Mouse (Mus musculus) mouse embryonic stem cell (cell line): ENCODE results near the gene Olfr600.
"Not testable (repeated sequence)": the region's sequence is repeated elsewhere in the genome, so short reads cannot be mapped to it uniquely, and the experiment has no call there.

Experiments
- in situ Hi-C, 2 experiments: fragments of 300-500 bp; cut with MboI; formaldehyde crosslinking; loops; 1 replicate in 1 of 2; 3 replicates in 1 of 2; pipeline ENCODE4 v1.14.3; 2019 to 2020; ENCODE audit warnings: low sequenced_read_pairs in 2 of 2, low pct_unique_long_range_greater_than_20kb in 1 of 2, mixed read lengths in 1 of 2; ENCODE audit not compliant: unreplicated experiment in 1 of 2

The Olfr600 gene

DNA sequence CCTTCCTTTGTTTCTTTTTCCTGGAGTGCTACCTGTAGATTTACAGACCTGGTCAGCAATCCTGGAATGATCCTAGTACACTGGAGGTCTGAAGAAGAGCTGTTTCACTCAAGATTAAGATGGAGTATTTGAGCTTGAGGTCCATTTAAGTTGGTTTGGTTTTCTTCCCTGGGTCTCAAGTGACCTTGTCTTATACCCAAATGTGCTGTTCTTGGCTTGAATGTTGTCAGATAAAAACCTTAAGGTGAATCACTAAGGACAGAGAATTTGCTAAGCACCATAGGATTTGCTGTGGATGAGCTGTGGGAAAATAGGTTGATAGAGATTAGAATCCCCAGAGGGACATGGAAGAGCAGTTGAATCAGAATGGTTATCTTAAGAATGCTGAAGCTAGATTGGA is at the start of gene Olfr600:
Olfr600 (minus strand) TSS at position 101 of the 400 bp plus-strand sequence.
- in situ Hi-C loops: no loop called here

DNA sequence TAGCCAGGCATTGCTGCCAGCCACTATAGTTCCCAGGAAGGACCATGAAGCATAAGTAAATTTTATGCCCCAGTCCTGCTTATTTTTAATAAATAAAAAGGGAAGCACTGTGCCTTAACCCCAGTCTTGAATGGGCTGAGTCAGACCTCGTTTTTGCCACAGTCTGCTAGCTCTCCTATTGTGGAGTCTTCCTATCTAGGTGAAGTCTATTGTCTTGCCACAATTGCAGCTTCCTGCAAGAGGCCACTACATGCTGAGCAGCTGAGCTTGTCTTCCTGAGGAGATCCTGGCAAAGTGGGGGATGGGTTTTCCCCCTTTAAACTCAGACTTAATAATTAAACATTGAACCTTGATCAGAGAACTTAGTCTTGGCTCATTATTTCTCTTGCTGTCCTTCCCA is 49.5 kb upstream of the Olfr600 start:
- in situ Hi-C loops: no loop called here

DNA sequence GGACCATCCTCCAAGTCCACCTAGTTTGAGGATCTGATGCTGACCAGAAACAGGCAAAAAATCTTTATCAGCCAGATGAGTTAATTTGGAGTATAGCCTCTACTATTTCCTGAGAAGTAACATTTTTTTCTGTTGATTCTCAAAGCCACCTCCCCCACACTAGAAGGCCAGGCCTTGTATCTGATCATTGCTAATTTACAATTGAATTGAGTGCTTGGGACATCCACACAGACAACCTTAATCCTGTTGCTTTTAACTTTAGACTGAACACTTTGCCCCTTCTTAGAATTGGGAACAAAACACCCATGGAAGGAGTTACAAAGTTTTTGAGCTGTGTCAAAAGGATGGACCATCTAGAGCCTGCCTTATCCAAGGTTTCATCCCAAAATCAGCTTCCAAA is 48.3 kb upstream of the Olfr600 start:
- in situ Hi-C loops: no loop called here

DNA sequence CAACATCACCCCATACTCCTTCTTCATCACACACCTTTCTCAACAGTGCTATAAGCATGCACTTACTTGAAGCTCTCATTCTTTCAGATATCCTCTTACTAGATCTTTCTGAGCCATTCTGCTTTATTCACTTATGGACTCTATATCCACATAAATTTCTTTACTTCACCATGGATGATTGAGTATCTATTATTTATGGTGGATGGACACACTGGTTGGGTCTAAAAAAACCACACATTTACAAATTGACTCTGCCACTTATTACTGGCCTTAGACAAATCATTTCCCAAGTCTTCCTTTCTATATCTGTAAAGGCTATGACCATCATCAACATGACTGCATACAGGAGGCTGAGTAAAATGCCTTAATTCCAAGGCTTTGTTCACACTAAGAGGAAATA is 36.6 kb upstream of the Olfr600 start, which contains the start of gene Olfr603:
Olfr603 (minus strand) TSS at position 101 of the 400 bp plus-strand sequence.
- in situ Hi-C loops: no loop called here

DNA sequence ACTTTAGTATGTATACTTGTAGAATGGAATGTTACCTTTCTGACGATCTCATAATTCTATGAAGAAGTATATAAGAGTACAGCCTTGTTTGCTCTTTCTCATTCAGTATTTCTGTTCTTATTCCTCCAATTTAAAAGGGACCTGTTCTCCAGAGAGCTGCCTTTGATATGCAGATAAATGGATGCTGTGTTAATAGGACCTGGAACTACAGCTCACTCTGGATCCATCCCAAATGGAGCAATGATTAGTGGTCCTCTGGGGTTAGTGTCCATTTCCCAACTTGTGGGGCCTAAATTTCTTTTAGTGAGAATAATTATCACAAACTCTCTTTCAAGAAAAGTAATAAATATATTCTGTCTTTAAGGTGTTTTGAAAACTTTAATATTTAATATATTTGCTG is 13.1 kb upstream of the Olfr600 start, which contains the start of gene Olfr601:
Olfr601 (minus strand) TSS at position 101 of the 400 bp plus-strand sequence.
- in situ Hi-C loops: no loop called here

DNA sequence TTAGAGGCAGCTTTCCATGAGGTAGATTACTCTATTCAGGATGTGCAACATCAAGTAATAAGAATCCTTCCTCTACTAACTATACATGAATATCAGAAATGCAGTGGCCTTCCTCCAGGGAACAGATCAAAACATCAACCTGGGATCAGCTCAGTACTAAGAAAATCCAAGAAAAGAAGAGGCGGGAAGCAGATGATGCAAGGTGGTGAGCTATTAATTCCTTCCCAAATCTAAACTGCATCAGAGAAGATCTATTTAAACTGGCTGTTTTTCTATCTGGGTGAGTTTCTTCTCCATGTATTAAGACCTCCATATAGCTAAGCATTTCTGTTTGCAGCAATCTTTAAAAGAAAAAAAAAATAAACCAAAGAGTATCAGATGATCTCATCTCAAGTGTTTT is 13.9 kb downstream of the Olfr600 start, which contains the start of gene Olfr599:
Olfr599 (plus strand) TSS at position 301 of the 400 bp plus-strand sequence.
- in situ Hi-C loops: no loop called here

DNA sequence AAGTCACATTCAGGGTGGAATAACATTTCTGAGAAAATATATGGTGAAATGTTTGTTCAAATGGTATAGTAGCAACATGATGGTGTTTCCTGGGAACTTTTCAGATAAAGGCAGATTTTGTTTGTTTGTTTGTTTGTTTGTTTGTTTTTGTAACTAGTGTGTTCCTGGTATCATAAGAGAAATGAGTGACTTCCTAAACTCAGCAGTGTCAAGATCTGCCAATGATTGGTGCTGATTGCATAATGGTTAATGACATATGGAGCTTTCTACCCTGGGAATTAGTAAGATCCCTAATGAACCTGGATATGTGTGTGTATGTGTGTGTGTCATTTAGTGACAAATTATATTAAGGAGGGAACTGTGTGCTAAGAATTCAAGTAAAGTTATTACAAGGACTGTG is 26.2 kb downstream of the Olfr600 start, which contains the start of gene Olfr598:
Olfr598 (plus strand) TSS at position 301 of the 400 bp plus-strand sequence.
- in situ Hi-C loops: no loop called here

DNA sequence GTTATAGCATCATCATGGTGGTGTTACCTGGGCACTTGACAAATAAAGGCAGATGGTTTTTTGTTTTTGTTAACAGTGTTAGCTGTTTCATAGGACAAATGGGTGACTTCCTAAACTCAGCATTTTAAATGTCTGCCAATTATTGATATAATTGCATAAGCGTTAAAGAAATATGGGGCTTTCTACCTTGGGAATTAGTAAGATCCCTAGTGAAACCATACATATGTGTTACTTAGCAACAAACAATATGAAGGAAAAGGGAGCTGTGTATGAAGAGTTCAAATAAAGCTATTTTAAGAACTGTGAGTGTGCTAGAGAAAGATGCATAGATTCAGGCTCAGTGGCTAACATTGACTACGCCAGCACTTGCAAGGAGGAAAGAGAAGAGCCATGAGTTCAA is 33.5 kb downstream of the Olfr600 start, which contains the start of gene Olfr597:
Olfr597 (plus strand) TSS at position 301 of the 400 bp plus-strand sequence.
- in situ Hi-C loops: not testable (repeated sequence)

DNA sequence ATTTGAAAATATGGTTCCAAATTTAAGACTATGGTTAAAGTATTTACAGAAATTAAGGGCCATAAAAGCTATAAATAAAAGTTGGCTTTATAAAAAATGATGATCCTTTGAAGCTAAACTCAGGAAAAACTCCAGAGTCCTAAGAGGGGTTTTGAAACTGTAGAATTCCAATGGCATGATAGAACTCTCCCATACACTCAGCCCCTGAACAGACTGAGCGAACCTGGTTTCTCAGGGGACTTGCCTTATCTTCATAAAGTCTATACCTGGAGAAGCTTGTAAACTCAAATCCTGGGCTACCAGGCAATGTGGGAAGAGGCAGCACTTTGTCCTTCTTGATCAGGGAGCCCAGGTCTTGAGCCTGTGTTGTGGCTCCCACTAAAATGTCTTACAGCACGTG is 44.1 kb downstream of the Olfr600 start, which contains the start of gene Olfr596:
Olfr596 (plus strand) TSS at position 301 of the 400 bp plus-strand sequence.
- in situ Hi-C loops: not testable (repeated sequence)
